Mouse (Mus musculus) neural tube, embryonic 15.5 days (tissue): Measurements from ENCODE around the gene Mtap. TPM values are rescaled to one million over a fixed set of nuclear protein-coding genes. Genes with fewer than 3 reads are reported as not detected.

Source experiments
- ATAC-seq: fragments of 200-750 bp; cut with Nextera tagmentation; 2 replicates; pipeline ENCODE4 v1.8.0; 2017; ENCODE audit warnings: mild to moderate bottlenecking, moderate TSS enrichment, moderate library complexity; ENCODE audit not compliant: low FRiP score
- H3K27ac ChIP-seq: fragments of 300-500 bp; sonication (generic); replicated peaks from 2 replicates; pipeline ENCODE4 v1.5.1; 2015; ENCODE audit warnings: mild to moderate bottlenecking, inconsistent platforms
- H3K27me3 ChIP-seq: fragments of 300-500 bp; sonication (generic); replicated peaks from 2 replicates; pipeline ENCODE4 v1.6.1; 2015; ENCODE audit warnings: inconsistent platforms
- H3K36me3 ChIP-seq: fragments of 300-500 bp; sonication (generic); 2 replicates; pipeline ENCODE4 v1.6.1; 2015; ENCODE audit warnings: inconsistent platforms
- H3K4me1 ChIP-seq: fragments of 300-500 bp; sonication (generic); 2 replicates; pipeline ENCODE4 v1.6.1; 2015; ENCODE audit warnings: inconsistent platforms
- H3K4me2 ChIP-seq: fragments of 300-500 bp; sonication (generic); 2 replicates; pipeline ENCODE4 v1.6.1; 2015; ENCODE audit warnings: inconsistent platforms, mild to moderate bottlenecking, moderate library complexity
- H3K4me3 ChIP-seq: fragments of 300-500 bp; sonication (generic); replicated peaks from 2 replicates; pipeline ENCODE4 v1.5.1; 2015; ENCODE audit warnings: mild to moderate bottlenecking, inconsistent platforms
- H3K9ac ChIP-seq: fragments of 300-500 bp; sonication (generic); replicated peaks from 2 replicates; pipeline ENCODE4 v1.6.1; 2015; ENCODE audit warnings: mild to moderate bottlenecking, inconsistent platforms
- H3K9me3 ChIP-seq: fragments of 300-500 bp; sonication (generic); replicated peaks from 2 replicates; pipeline ENCODE4 v1.6.1; 2016; ENCODE audit warnings: inconsistent platforms
- WGBS: fragments of 180-500 bp; shearing (Covaris S2); methylation state at CpG from one replicate; pipeline ENCODE4 v1.1.7; 2015; ENCODE audit warnings: mixed read lengths; 5-methylcytosine and 5-hydroxymethylcytosine counted together
- polyA plus RNA-seq: library from polyadenylated mRNA; unstranded; fragments of >200 nt; fragmentation: Nextera tagmentation; extraction: Ambion mirVana; gene quantifications from 2 replicates; pipeline ENCODE4 v1.2.1, GENCODE M21; 2015

The Mtap gene
- 27.1 and 40.4 TPM in 2 replicates for polyA plus RNA-seq

DNA sequence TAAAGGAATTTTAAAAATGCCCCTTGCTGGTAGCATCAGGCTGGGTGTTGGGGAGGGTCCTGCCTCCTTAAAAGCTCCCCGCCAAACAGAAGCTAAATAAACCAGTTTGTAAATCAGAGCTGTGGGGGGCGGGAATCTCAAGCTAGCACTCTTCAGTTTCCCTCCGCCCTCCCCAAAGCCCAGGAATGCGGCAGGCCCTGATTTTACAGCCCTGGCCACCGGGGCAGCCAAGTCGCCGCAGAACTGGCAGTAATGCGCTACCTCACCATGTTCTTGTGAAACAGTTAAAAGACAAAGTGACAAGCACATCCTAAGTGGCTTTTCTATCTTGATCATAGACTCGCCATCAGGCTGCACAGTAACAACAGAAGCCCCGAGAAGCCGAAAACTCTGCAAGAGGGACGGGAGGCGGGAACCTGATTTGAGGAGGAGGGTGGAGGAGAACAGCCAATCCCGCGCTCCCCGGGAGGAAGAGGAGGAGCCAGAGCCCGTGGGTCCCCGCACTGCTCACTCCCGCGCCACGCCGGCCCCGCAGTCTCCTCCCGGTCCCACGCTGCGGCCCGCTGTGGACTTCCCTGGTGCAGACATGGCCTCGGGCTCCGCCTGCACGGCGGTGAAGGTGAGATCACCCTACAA lies at the start of gene Mtap:
Mtap (plus strand) TSS at position 217 of the 636 bp plus-strand sequence.
- Histone ChIP-seq H3K4me3 (peak within 1 kb of the TSS; percentile 84), H3K4me1 (peaks cover 26% of the 10 kb centered on the region), H3K27ac (peak within 1 kb of the TSS; percentile 75), H3K9me3 (no peaks in the 10 kb centered on the region), H3K27me3 (no peaks in the 10 kb centered on the region), H3K36me3 (no peaks in the 10 kb centered on the region), H3K9ac (peak within 1 kb of the TSS; percentile 71), H3K4me2 (peak within 1 kb of the TSS; percentile 90)
- peak; percentile 97 for ATAC-seq
- WGBS: under 1% methylated on average over 31 of the region's 31 CpGs

DNA sequence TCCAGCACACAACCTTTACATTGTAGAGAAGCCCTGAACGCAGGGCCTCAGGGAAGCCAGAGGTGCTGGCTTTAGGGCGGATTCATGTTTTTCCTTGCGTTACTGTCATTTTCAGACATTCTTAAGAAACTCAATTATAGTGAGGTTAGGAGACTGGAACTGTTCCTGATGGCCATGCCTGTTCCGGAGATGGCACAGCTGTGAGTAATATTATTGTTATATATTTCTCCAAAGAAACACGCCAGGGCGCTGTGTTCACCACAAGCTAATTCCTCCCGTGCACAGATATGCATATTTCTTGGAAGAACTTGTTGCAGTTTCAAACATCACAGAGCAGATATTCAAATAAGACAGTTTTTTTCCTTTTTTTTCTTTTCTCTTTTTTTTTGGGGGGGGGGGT lies 47.8 kb upstream of the Mtap start:
- H3K4me1 ChIP-seq: no peaks in the 10 kb centered on the region
- H3K27ac ChIP-seq: no peak overlapping the region
- H3K4me2 ChIP-seq: no peak overlapping the region
- no peaks in the 10 kb centered on the region for H3K36me3 ChIP-seq
- H3K4me3 ChIP-seq: no peak overlapping the region
- no peak for ATAC-seq
- H3K27me3 ChIP-seq: no peaks in the 10 kb centered on the region
- no peak overlapping the region for H3K9ac ChIP-seq
- WGBS: 97% methylated on average over 7 of the region's 7 CpGs
- H3K9me3 ChIP-seq: no peaks in the 10 kb centered on the region

DNA sequence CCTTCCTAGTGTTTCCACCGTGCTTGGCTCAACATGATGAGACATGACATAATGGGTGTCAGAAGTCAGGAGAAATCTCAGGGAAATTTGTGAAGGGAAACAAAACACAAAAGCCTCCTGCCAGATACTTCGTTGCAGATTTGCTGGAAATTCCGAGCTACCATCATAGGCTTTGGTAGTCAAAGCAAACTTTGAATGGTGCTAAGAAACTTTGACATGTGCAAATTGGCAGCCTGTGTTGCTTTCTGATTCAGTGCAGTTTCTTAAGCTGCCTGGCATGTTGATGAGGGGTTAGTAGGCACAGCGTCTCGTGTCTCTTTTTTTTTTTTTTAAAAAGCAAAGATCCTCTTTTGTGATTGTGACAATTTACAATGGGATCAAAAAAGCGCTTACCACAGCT lies 46.7 kb upstream of the Mtap start:
- WGBS: 60% methylated on average over 6 of the region's 6 CpGs
- Histone ChIP-seq H3K4me2 (no peak overlapping the region), H3K9ac (no peak overlapping the region), H3K36me3 (no peaks in the 10 kb centered on the region), H3K27me3 (no peaks in the 10 kb centered on the region), H3K4me1 (no peaks in the 10 kb centered on the region), H3K9me3 (no peaks in the 10 kb centered on the region), H3K27ac (no peak overlapping the region), H3K4me3 (no peak overlapping the region)
- no peak for ATAC-seq

DNA sequence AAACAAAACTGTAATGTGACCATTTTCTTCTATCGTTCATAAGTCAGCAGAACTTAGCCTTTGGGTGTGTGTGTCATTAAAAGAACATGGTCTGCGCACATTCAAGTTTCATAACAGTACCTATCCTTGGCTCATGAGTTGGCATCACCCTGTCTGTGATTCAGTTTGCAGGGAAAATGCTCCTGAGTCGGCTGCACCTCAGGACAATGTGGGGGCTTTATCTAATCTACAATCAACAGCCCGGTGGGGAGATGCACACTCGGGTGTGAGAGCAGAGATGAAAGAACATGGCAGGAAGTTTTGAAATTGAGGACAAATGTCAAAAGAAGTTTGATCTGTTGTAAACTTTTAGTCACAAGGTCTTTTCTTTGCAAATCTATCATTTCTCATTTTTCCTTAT lies 44.8 kb upstream of the Mtap start:
- no peak overlapping the region for H3K4me2 ChIP-seq
- H3K9me3 ChIP-seq: no peaks in the 10 kb centered on the region
- no peak overlapping the region for H3K9ac ChIP-seq
- 87% methylated on average over 5 of the region's 5 CpGs for WGBS
- no peak overlapping the region for H3K4me3 ChIP-seq
- H3K27ac ChIP-seq: no peak overlapping the region
- no peaks in the 10 kb centered on the region for H3K4me1 ChIP-seq
- no peaks in the 10 kb centered on the region for H3K27me3 ChIP-seq
- H3K36me3 ChIP-seq: no peaks in the 10 kb centered on the region
- no peak for ATAC-seq

DNA sequence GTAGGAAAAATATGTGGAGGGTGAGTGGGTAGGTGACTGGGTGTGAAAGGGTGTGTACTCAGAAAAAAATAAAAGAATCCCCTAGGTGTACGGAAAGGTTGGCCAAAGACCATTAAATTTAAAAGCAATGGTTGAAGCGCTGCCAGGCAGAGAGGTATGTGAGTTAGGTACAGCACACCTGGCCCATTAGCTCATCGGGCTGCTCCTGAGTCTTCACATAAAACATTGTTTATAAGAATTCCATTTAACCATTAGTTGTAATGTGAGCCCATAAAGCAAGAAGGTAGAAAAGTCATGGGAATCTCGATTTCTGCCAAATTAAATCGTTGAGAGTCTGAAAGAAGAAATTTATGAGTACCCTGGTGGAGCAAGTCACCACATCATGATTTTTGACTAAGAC lies 42.1 kb upstream of the Mtap start:
- H3K9me3 ChIP-seq: no peaks in the 10 kb centered on the region
- H3K27me3 ChIP-seq: no peaks in the 10 kb centered on the region
- no peak for ATAC-seq
- no peaks in the 10 kb centered on the region for H3K36me3 ChIP-seq
- H3K27ac ChIP-seq: no peak overlapping the region
- no peak overlapping the region for H3K9ac ChIP-seq
- H3K4me3 ChIP-seq: no peak overlapping the region
- WGBS: 89% methylated on average over 5 of the region's 5 CpGs
- H3K4me2 ChIP-seq: no peak overlapping the region
- no peaks in the 10 kb centered on the region for H3K4me1 ChIP-seq

DNA sequence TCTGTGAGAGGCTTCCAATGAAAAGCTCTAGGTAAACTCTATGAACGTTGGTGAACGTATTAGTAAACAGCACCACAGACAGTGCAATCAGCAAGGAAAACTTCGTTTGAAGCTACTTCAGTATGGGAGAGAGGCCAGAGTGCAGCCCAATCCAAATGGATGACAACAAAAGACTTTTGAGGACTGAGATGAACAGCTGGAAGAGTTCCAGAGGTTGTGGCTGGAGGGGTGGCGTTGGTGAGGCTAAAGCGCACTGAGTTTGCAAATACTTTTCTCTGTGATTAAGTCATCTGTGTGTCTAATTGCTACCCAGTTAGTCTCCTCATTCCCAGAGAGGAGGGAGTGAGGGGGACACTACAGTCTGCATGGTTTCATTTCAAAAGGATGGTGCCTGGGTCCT lies 38.7 kb upstream of the Mtap start:
- H3K4me2 ChIP-seq: no peak overlapping the region
- no peaks in the 10 kb centered on the region for H3K36me3 ChIP-seq
- H3K4me3 ChIP-seq: no peak overlapping the region
- no peak overlapping the region for H3K9ac ChIP-seq
- H3K27me3 ChIP-seq: no peaks in the 10 kb centered on the region
- no peak overlapping the region for H3K27ac ChIP-seq
- WGBS: 39% methylated on average over 5 of the region's 5 CpGs
- no peaks in the 10 kb centered on the region for H3K9me3 ChIP-seq
- ATAC-seq: no peak
- no peaks in the 10 kb centered on the region for H3K4me1 ChIP-seq

DNA sequence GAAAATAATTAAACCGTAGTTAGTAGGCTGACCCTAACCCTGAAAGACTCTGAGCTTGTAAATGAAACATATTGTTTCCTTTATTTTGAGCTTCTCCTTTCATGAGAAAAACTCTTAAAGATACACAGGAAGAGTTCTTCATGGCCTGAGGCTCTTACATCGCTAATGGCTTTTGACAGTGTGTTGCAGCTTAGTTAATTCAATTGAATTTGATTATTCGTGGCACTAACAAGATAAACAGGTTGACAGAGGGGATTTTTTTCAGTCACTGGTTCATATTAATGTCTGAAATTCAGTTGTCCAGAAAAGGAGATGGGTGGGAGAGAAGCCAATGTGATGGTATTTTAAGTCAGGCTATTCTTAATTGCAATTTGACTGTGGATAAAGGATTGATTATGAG lies 35.6 kb upstream of the Mtap start:
- 45% methylated on average over 3 of the region's 3 CpGs for WGBS
- Histone ChIP-seq H3K27me3 (no peaks in the 10 kb centered on the region), H3K4me3 (no peak overlapping the region)

DNA sequence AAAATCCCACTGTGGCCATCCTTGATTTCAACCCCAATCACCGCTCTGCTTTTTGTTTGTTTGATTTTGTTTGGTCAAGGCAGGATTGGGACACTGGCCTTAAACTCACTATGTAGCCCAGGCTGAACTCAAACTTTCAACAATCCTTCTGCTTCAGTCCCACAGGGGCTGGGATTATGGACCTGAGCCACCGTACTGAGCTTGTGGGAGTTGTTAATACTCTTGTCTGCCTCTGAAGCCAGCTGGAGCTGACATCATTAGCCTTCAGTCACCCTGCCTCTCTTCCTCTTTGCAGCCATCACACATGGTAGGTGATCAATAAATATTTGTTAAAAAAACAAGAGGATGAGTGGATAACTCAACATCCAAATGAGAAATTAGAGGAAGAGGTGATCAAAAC lies 34.6 kb upstream of the Mtap start:
- no peak overlapping the region for H3K4me3 ChIP-seq
- no peaks in the 10 kb centered on the region for H3K9me3 ChIP-seq
- no peaks in the 10 kb centered on the region for H3K4me1 ChIP-seq
- H3K36me3 ChIP-seq: no peaks in the 10 kb centered on the region
- no peak overlapping the region for H3K4me2 ChIP-seq
- no peak for ATAC-seq
- H3K27me3 ChIP-seq: no peaks in the 10 kb centered on the region
- 67% methylated on average over 2 of the region's 2 CpGs for WGBS
- H3K9ac ChIP-seq: no peak overlapping the region
- no peak overlapping the region for H3K27ac ChIP-seq

More for the DNA sequence above, 35.6 kb upstream of the Mtap start:
- Histone ChIP-seq H3K9ac (no peak overlapping the region), H3K4me2 (no peak overlapping the region), H3K27ac (no peak overlapping the region), H3K9me3 (no peaks in the 10 kb centered on the region), H3K36me3 (no peaks in the 10 kb centered on the region), H3K4me1 (no peaks in the 10 kb centered on the region)
- no peak for ATAC-seq

DNA sequence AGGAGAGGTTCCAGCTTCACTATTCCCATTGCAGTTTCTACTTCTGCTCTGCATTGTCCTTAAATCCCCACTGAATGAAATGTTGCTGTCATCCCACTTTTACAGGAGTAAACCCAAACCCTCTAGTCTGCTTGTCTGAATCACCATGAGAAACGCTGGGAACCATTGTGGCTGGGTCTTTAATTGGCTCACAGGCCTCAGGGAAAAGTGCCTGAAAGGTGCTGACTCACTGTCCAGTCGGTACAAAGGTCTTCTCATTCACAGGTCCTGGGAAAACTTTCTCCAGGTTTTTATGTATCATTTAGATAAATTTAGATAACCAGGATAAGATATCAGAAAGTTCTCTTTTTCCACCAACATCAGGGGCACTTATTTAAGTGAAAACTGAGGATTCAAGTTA lies 31.4 kb upstream of the Mtap start:
- Histone ChIP-seq H3K4me3 (no peak overlapping the region), H3K4me2 (no peak overlapping the region), H3K36me3 (no peaks in the 10 kb centered on the region), H3K4me1 (no peaks in the 10 kb centered on the region), H3K27me3 (no peaks in the 10 kb centered on the region), H3K27ac (no peak overlapping the region), H3K9me3 (no peaks in the 10 kb centered on the region), H3K9ac (no peak overlapping the region)
- WGBS: 43% methylated on average over 2 of the region's 2 CpGs
- ATAC-seq: no peak

DNA sequence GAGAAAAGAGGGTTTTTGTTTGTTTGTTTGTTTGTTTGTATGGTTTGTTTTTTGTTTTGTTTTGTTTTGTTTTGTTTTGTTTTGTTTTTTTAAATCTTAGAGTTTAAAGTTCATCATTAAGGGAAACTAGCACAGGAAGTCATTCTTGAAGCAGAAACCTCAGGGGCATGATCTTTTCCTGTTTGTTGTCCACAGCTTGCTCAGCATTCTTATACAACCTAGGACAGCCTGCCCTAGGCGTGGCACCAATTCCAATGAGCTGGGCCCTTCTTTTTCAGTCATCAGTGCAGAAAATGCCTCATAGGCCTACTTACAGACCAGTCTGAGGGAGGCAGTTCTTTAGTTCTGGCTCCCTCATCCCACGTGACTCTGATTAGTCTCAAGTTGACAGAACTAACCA lies 30.4 kb upstream of the Mtap start:
- Histone ChIP-seq H3K36me3 (no peaks in the 10 kb centered on the region), H3K4me3 (no peak overlapping the region), H3K4me2 (no peak overlapping the region), H3K4me1 (no peaks in the 10 kb centered on the region), H3K27me3 (no peaks in the 10 kb centered on the region), H3K9ac (no peak overlapping the region), H3K27ac (no peak overlapping the region), H3K9me3 (no peaks in the 10 kb centered on the region)
- WGBS: 73% methylated on average over 2 of the region's 2 CpGs
- ATAC-seq: no peak

DNA sequence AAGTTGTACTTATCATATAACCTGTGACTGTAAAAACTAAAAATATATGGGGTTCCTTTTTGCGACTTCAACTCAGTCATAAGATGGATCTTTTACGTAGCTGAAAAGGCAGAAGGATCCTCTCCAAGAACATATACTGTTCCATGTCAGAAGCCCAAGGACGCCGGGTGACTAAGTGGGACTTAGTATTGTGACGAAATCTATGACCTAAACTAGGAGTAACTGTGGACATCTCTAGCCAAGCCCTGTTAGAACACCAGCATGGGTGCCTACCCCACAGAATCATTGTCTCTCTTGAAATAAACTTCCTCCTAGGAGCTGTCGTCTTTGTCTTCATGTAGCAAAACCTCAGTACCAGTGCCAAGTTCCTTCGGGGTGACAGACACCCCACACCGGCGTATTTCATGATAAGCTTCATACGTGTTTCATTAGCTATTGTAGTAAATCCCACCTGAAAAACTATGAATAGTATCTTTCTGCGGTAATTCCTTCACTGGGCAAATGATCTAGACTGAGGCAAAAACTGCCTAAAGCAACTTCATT lies 24.7 kb upstream of the Mtap start:
- Histone ChIP-seq H3K36me3 (no peaks in the 10 kb centered on the region), H3K9ac (no peak overlapping the region), H3K4me1 (no peaks in the 10 kb centered on the region), H3K4me3 (no peak overlapping the region), H3K9me3 (no peaks in the 10 kb centered on the region), H3K27ac (no peak overlapping the region), H3K4me2 (no peak overlapping the region), H3K27me3 (no peaks in the 10 kb centered on the region)
- no peak for ATAC-seq
- 91% methylated on average over 11 of the region's 11 CpGs for WGBS

DNA sequence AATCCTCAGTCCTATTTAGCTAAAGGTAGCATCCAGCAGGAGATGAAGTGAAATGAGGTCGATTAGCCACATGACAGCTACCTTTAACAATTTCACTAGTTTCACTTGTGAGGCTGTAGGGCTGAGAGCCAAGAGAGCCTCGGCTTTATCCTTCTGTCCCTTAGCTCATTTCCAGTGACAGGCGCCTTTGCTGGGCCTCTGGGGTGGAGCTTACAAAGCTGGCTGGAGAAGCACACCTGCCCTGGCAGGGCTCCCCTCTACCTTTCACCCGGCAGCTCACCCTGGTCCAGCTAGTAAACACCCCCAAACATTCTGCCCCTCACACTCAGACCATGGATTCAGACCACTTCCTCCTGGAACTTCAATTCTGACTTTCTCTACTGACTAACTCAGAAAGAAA lies 24.1 kb upstream of the Mtap start:
- Histone ChIP-seq H3K4me1 (no peaks in the 10 kb centered on the region), H3K9ac (no peak overlapping the region), H3K9me3 (no peaks in the 10 kb centered on the region), H3K36me3 (no peaks in the 10 kb centered on the region), H3K4me2 (no peak overlapping the region), H3K27ac (no peak overlapping the region), H3K27me3 (no peaks in the 10 kb centered on the region), H3K4me3 (no peak overlapping the region)
- WGBS: 64% methylated on average over 4 of the region's 4 CpGs
- ATAC-seq: no peak
